Mouse (Mus musculus) olfactory bulb, adult 2 months (tissue): ENCODE results near the gene Ppip5k1. TPM values are rescaled to one million over a fixed set of nuclear protein-coding genes. Genes with fewer than 3 reads are reported as not detected.
A peak's percentile ranks its signal among the peaks of the same experiment; 100 is the strongest.

ENCODE experiments used
- H3K27ac ChIP-seq: fragments of 200-500 bp; 2 replicates; pipeline ENCODE4 v1.5.1; 2012; ENCODE audit warnings: low read depth, low read length; ENCODE audit not compliant: insufficient read depth
- H3K4me1 ChIP-seq: fragments of 200-500 bp; 2 replicates; pipeline ENCODE4 v1.6.1; 2012; ENCODE audit warnings: low read length; ENCODE audit not compliant: control insufficient read depth, insufficient read depth
- H3K4me3 ChIP-seq: fragments of 200-500 bp; 2 replicates; pipeline ENCODE4 v1.5.1; 2012; ENCODE audit warnings: mild to moderate bottlenecking, low read depth, low read length, moderate library complexity; ENCODE audit not compliant: insufficient read depth
- CTCF ChIP-seq: fragments of 200-500 bp; IDR thresholded peaks from 2 replicates; pipeline ENCODE4 v1.5.1; 2012; ENCODE audit warnings: low read depth, mild to moderate bottlenecking, low read length, moderate library complexity; ENCODE audit not compliant: insufficient read depth
- POLR2A ChIP-seq: fragments of 200-500 bp; IDR thresholded peaks from 2 replicates; pipeline ENCODE4 v1.6.1; 2012; ENCODE audit warnings: mild to moderate bottlenecking, low read depth, low read length, moderate library complexity; ENCODE audit not compliant: insufficient read depth
- WGBS: fragments of 180-500 bp; shearing (Covaris S2); methylation state at CpG from one replicate; pipeline ENCODE4 v1.1.7; 2018; 5-methylcytosine and 5-hydroxymethylcytosine counted together
- polyA plus RNA-seq: library from polyadenylated mRNA; stranded (reverse); fragments of >200 nt; gene quantifications from 2 replicates; pipeline ENCODE4 v1.2.4, GENCODE M21; 2012; ENCODE audit warnings: low replicate concordance; ENCODE audit not compliant: missing spikeins, insufficient read depth, insufficient read length

Ppip5k1 gene
- polyA plus RNA-seq, 1 experiment: 355 TPM

DNA sequence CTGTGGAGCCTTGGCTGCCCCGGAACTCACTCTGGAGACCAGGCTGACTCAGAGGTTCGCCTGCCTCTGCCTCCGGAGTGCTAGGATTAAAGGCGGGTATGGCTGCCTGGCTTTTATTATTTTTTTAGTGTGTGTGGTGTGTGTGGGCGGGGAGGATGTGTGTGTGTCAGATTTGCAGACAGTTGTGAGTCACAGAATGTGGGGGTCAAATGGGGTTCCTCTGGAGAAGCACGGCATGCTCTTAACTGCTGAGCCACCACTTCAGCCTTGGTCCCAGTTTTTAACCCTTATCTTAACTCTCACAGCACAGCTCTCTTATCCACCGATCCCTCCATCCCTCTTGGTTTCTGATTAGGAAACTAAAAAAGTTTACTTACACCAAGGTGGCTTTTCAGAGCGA, 38.9 kb downstream of the Ppip5k1 start:
- Histone ChIP-seq H3K4me3 (no peak overlapping the region), H3K4me1 (no peaks in the 10 kb centered on the region), H3K27ac (no peak overlapping the region)
- TF ChIP-seq CTCF (no peak), POLR2A (no peak)
- WGBS: 57% methylated on average over 8 of the region's 8 CpGs

DNA sequence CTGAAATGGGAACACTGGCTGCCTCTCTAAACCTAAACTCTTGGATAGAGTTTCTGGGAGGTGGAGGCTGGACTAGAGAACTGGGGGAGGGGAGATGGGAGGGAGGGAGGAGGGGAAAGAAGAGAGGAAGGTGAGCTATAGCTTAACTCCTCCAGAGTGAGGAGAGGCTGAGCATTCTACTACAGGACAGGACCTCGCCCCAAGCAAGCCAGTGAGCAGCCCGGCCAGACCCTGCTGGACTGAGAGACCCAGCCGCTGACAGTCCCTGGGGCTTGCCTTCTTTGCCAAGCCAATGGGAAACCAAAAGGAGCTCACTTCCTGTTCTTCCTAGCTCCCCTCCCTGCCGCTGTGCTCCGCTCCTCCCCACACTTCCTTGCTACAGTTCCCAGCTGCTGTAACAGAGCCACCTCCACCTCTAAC, 46.2 kb downstream of the Ppip5k1 start:
- Histone ChIP-seq H3K4me3 (no peak overlapping the region), H3K27ac (no peak overlapping the region), H3K4me1 (peaks cover 27% of the 10 kb centered on the region)
- no peak for TF ChIP-seq CTCF
- no peak for TF ChIP-seq POLR2A
- WGBS: 41% methylated on average over 5 of the region's 5 CpGs

DNA sequence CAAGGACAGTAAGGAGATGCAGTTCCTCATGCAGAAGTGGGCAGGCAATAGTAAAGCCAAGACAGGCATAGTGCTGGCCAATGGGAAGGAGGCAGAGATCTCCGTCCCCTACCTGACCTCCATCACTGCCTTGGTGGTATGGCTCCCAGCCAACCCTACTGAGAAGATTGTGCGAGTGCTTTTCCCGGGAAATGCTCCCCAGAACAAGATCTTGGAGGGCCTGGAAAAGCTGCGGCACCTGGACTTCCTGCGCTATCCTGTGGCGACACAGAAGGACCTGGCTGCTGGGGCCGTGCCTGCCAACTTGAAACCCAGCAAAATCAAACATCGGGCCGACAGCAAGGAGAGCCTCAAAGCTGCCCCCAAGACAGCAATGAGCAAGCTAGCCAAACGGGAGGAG, 55.2 kb downstream of the Ppip5k1 start:
- TF ChIP-seq CTCF (no peak), POLR2A (no peak)
- 60% methylated on average over 10 of the region's 10 CpGs for WGBS
- no peak overlapping the region for H3K27ac ChIP-seq
- no peak overlapping the region for H3K4me3 ChIP-seq
- H3K4me1 ChIP-seq: peaks cover 71% of the 10 kb centered on the region

DNA sequence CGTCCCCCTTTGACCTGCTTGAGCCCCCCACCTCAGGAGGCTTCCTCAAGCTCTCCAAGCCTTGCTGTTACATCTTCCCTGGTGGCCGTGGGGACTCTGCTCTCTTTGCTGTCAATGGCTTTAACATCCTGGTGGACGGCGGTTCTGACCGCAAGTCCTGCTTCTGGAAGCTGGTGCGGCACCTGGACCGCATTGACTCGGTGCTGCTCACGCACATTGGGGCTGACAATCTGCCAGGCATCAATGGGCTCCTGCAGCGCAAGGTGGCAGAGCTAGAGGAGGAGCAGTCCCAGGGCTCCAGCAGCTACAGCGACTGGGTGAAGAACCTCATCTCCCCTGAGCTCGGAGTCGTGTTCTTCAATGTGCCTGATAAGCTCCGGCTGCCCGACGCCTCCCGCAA, 55.7 kb downstream of the Ppip5k1 start:
- TF ChIP-seq CTCF: no peak
- 0 out of 2 replicates have a peak, but pooled peaks have one; percentile 6 for TF ChIP-seq POLR2A
- H3K4me1 ChIP-seq: peaks cover 65% of the 10 kb centered on the region
- H3K27ac ChIP-seq: no peak overlapping the region
- WGBS: 85% methylated on average over 17 of the region's 17 CpGs
- H3K4me3 ChIP-seq: no peak overlapping the region

DNA sequence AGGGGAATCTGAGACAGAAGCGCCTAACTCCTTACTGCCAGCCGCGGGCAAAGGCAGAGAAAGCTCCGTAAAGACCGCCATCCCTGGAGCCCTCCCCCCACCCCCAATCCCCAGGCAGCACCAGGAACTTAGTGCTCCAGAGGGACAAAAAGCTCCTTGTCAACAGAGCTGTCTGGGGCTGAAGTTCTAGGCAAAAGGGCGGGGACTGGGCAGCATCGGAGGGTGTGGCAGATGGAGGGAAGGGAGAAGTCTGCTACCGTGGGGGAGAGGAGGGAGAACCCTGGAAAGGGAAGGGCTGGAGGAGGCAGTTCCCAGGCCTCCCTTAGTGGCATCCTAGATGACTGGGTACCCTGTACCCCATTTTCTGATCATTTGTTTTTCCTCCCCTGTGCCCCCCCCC, 57.1 kb downstream of the Ppip5k1 start:
- 7% methylated on average over 8 of the region's 8 CpGs for WGBS
- peak overlapping the region; percentile 76 for H3K4me3 ChIP-seq
- H3K27ac ChIP-seq: 0 out of 2 replicates have a peak overlapping the region, but pooled peaks have one; percentile 94
- H3K4me1 ChIP-seq: peaks cover 67% of the 10 kb centered on the region
- TF ChIP-seq CTCF: no peak

DNA sequence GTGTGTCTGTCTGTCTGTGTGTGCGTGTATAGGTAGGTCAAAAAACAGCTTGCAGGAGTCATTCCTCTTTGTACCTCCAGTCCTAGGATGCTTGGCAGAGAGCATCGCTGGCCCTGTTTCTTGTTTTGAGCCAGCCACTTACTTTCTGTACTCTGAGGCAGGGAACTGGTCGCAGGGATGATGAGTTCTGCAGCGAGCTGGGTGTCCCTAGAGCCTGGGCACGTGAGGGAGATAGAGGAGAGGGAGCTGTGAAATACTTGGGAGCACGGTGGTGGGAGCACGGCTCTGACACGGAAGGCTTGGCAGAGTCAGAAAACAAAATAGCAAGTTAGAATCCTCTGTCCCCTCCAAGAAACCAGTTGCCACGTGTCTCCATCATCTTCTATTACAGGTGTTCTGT, 57.5 kb downstream of the Ppip5k1 start:
- Histone ChIP-seq H3K4me1 (peaks cover 63% of the 10 kb centered on the region), H3K4me3 (peak overlapping the region; percentile 76), H3K27ac (peak overlapping the region; percentile 94; the same call in 1 of the 2 replicates)
- 9% methylated on average over 9 of the region's 9 CpGs for WGBS
- no peak for TF ChIP-seq POLR2A

DNA sequence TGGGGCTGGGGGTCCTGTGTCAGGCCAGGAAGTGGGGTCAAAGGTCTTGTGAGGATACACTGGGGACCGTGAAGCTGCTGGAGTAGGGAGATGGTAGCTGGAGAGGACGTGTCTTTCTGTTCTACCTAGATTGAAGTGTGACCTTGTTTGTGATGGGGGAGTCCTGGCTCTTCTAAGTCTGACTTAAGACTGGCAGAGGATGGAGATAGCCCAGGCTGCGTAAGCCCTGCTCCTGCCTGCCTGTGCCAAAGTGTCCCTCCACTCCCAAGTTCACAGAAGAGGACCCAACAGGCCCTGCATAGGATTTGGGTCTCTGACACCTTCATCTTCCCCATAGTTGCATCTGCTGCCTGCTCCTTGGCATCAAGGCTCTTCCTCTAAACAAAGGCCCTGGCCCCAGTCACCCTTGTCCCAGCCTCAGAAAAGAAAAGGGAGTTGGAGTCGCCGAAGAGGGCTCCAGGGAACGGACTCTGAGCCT, 58.4 kb downstream of the Ppip5k1 start:
- H3K4me3 ChIP-seq: peak overlapping the region; percentile 76
- WGBS: 9% methylated on average over 6 of the region's 6 CpGs
- TF ChIP-seq CTCF: no peak
- H3K4me1 ChIP-seq: peaks cover 56% of the 10 kb centered on the region
- peak overlapping the region; percentile 94 for H3K27ac ChIP-seq

DNA sequence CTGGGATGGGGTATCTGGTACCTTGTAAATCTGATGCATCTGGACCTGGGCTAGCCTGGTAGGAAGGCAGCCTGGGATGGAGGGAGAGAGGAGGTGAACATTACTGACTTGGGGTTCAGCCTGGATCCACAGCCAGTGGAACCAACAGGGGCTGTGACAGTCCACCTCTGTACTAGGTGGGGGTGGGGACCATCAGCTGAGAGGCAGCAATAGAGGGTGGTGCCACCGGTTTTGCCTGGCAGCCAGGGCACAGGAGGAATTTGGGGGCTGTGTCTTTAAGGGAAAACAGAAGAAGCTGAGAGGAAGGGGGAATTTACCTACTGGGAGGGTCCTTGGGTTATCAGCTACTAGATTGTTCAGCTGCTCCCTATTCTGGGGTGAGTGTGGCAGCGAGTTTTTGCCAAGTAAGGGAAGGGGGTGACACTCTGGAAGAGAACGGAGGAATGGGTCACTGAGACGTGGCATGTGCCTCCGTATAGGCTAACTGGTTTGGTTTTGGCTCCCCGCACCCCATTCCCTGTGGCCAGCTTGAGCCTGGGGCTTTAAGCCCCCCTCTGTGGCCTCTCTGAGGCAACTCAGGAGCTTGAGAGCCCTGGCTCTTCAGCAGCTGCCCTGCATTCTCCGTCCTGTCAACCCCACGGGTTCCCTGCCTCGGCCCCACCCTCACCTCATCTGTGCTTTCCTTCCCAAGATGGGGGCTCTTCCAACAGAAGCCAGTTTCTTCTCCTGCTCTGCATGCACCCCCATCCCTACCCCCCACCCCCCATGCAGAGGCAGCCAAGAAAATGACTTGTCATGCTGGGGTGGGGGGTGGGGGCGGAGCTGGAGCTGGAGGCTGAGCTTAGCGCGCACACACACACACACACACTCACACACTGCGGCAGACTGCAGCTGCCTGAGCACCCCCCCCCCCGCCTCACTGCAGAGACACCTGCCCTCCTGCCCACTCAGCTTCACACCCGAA, 59.3 kb downstream of the Ppip5k1 start:
- TF ChIP-seq CTCF (no peak), POLR2A (peak; percentile 4; the same call in 1 of the 2 replicates)
- H3K4me1 ChIP-seq: peaks cover 49% of the 10 kb centered on the region
- 5% methylated on average over 15 of the region's 15 CpGs for WGBS
- H3K27ac ChIP-seq: peak overlapping the region; percentile 96
- peak overlapping the region; percentile 76 for H3K4me3 ChIP-seq
